Mouse (Mus musculus) c-Kit-positive CD71-positive TER-119-positive erythroid progenitor cells, embryonic 14.5 days (primary cell): Measurements from ENCODE around the gene Fbxw11.

Experiments used
- DNase-seq: peaks from one replicate; pipeline ENCODE4 v3.0.0-alpha.2; 2013; ENCODE audit warnings: low spot score

Gene Fbxw11

GRCm38 (mm10) chr11:32623912-32624311 lies 18.6 kb upstream of the Fbxw11 start:
- no peak for DNase-seq

- peak; percentile 34 for DNase-seq
Observed at GRCm38 (mm10) chr11:32625677-32626076, 16.8 kb upstream of the Fbxw11 start.

GRCm38 (mm10) chr11:32626079-32626478 lies 16.4 kb upstream of the Fbxw11 start:
- no peak for DNase-seq

GRCm38 (mm10) chr11:32627900-32628299 lies 14.6 kb upstream of the Fbxw11 start:
- no peak for DNase-seq

GRCm38 (mm10) chr11:32629713-32630211 lies 12.8 kb upstream of the Fbxw11 start:
- no peak for DNase-seq

GRCm38 (mm10) chr11:32632671-32633070 lies 9.9 kb upstream of the Fbxw11 start:
- no peak for DNase-seq

GRCm38 (mm10) chr11:32633542-32633941 lies 9.0 kb upstream of the Fbxw11 start:
- peak; percentile 23 for DNase-seq

GRCm38 (mm10) chr11:32634143-32634542 lies 8.4 kb upstream of the Fbxw11 start:
- DNase-seq = no peak

GRCm38 (mm10) chr11:32634842-32635241 lies 7.7 kb upstream of the Fbxw11 start:
- DNase-seq = no peak

- no peak for DNase-seq
Observed at GRCm38 (mm10) chr11:32636275-32636674, 6.2 kb upstream of the Fbxw11 start.

GRCm38 (mm10) chr11:32638521-32639255 lies 3.8 kb upstream of the Fbxw11 start:
- no peak for DNase-seq

GRCm38 (mm10) chr11:32640617-32641016 lies 1.9 kb upstream of the Fbxw11 start:
- DNase-seq = peak; percentile 56

GRCm38 (mm10) chr11:32642899-32643886 lies 669 bp downstream of the Fbxw11 start:
- DNase-seq = peak; percentile 17

GRCm38 (mm10) chr11:32644010-32644409 lies 1.5 kb downstream of the Fbxw11 start:
- DNase-seq = peak; percentile 17

GRCm38 (mm10) chr11:32647265-32647664 lies 4.7 kb downstream of the Fbxw11 start:
- DNase-seq = no peak

GRCm38 (mm10) chr11:32650236-32650749 lies 7.8 kb downstream of the Fbxw11 start:
- DNase-seq = no peak

GRCm38 (mm10) chr11:32650893-32651590 lies 8.5 kb downstream of the Fbxw11 start:
- DNase-seq = no peak

GRCm38 (mm10) chr11:32651723-32652122 lies 9.2 kb downstream of the Fbxw11 start:
- no peak for DNase-seq

GRCm38 (mm10) chr11:32662082-32662656 lies 19.6 kb downstream of the Fbxw11 start:
- DNase-seq = no peak

- DNase-seq = no peak
Observed at GRCm38 (mm10) chr11:32665639-32666038, 23.1 kb downstream of the Fbxw11 start.

GRCm38 (mm10) chr11:32666983-32667382 lies 24.5 kb downstream of the Fbxw11 start:
- no peak for DNase-seq
